8 mouse cellular contexts compared by ENCODE assay signal in genomic region chr17:21680019-21680376, GRCm38 (mm10). TPM values are rescaled to one million over a fixed set of nuclear protein-coding genes. Genes with fewer than 3 reads are reported as not detected.
DNase-seq lines count a peak whose midpoint lies in the region; ATAC-seq and TF ChIP-seq lines count a peak whose summit lies in the region.
"Not testable (repeated sequence)": the region's sequence is repeated elsewhere in the genome, so short reads cannot be mapped to it uniquely, and the experiment has no call there.

No protein-coding gene starts in this region.

- DNase-seq in G1E (ENCODE audit: low spot score); layer of hippocampus, adult 2 months (ENCODE audit: low spot score in 2 of 2); liver, postnatal 0 days; midbrain, embryonic 14.5 days: not testable (repeated sequence)

- not testable (repeated sequence) for H3K4me1 ChIP-seq in G1E (ENCODE audit: insufficient read depth, low read depth, low read length); embryonic facial prominence, embryonic 13.5 days; hindbrain, embryonic 12.5 days; liver, postnatal 0 days (ENCODE audit: insufficient read depth); midbrain, embryonic 14.5 days (ENCODE audit: control insufficient read depth, insufficient read depth, low read length); stomach, embryonic 15.5 days

- peak overlapping the region; percentile 72 for H3K4me3 ChIP-seq in G1E (ENCODE audit: low read depth, low read length)
- peak overlapping the region; percentile 50 for H3K4me3 ChIP-seq in embryonic facial prominence, embryonic 13.5 days
- H3K4me3 ChIP-seq in hindbrain, embryonic 12.5 days, result peak overlapping the region; percentile 45
- peak overlapping the region; percentile 72 for H3K4me3 ChIP-seq in layer of hippocampus, adult 2 months
- peak overlapping the region; percentile 57 for H3K4me3 ChIP-seq in liver, postnatal 0 days (ENCODE audit: low read depth, low read length)
- peak overlapping the region; percentile 42 for H3K4me3 ChIP-seq in midbrain, embryonic 14.5 days (replicated peaks; ENCODE audit: low read depth, low read length)
- H3K4me3 ChIP-seq in stomach, embryonic 15.5 days (replicated peaks), result peak overlapping the region; percentile 50

- H3K9ac ChIP-seq in embryonic facial prominence, embryonic 13.5 days, result peak overlapping the region; percentile 61
- H3K9ac ChIP-seq in hindbrain, embryonic 12.5 days, result peak overlapping the region; percentile 41; the same call in 1 of the 2 replicates
- H3K9ac ChIP-seq in liver, postnatal 0 days (replicated peaks), result peak overlapping the region; percentile 42
- H3K9ac ChIP-seq in midbrain, embryonic 14.5 days (replicated peaks; ENCODE audit: low read length), result peak overlapping the region; percentile 44; the same call in 1 of the 2 replicates
- not testable (repeated sequence) for H3K9ac ChIP-seq in stomach, embryonic 15.5 days

- H3K36me3 ChIP-seq in G1E (replicated peaks); embryonic facial prominence, embryonic 13.5 days; hindbrain, embryonic 12.5 days; liver, postnatal 0 days (replicated peaks; ENCODE audit: insufficient read depth, low read length); midbrain, embryonic 14.5 days (ENCODE audit: control insufficient read depth, insufficient read depth, low read length); stomach, embryonic 15.5 days: not testable (repeated sequence)

- H3K9me3 ChIP-seq in G1E (replicated peaks); embryonic facial prominence, embryonic 13.5 days; hindbrain, embryonic 12.5 days (replicated peaks); liver, postnatal 0 days (ENCODE audit: low read length); midbrain, embryonic 14.5 days (ENCODE audit: control insufficient read depth, low read length); stomach, embryonic 15.5 days: not testable (repeated sequence)

- WGBS in embryonic facial prominence, embryonic 13.5 days, result 0% methylated on average over 10 of the region's 10 CpGs
- 1% methylated on average over 10 of the region's 10 CpGs for WGBS in hindbrain, embryonic 12.5 days
- WGBS in liver, postnatal 0 days (ENCODE audit: insufficient replicate concordance), result under 1% methylated on average over 10 of the region's 10 CpGs
- WGBS in midbrain, embryonic 14.5 days, result 1% methylated on average over 10 of the region's 10 CpGs
- WGBS in stomach, embryonic 15.5 days, result 0% methylated on average over 10 of the region's 10 CpGs

- peak overlapping the region; percentile 62; the same call in 1 of the 2 replicates for H3K27ac ChIP-seq in embryonic facial prominence, embryonic 13.5 days
- H3K27ac ChIP-seq in hindbrain, embryonic 12.5 days, result not testable (repeated sequence)
- peak overlapping the region; percentile 83 for H3K27ac ChIP-seq in layer of hippocampus, adult 2 months
- H3K27ac ChIP-seq in liver, postnatal 0 days (ENCODE audit: low read depth), result peak overlapping the region; percentile 92
- H3K27ac ChIP-seq in midbrain, embryonic 14.5 days (replicated peaks; ENCODE audit: low read depth, low read length), result peak overlapping the region; percentile 72; the same call in 1 of the 2 replicates
- peak overlapping the region; percentile 79 for H3K27ac ChIP-seq in stomach, embryonic 15.5 days

- peak; percentile 71 for ATAC-seq in G1E (ENCODE audit: extremely low read depth, insufficient number of reproducible peaks, low FRiP score, poor library complexity, severe bottlenecking)
- peak; percentile 90 for ATAC-seq in embryonic facial prominence, embryonic 13.5 days (ENCODE audit: insufficient number of reproducible peaks, insufficient read depth, low FRiP score, low TSS enrichment, low read depth)
- ATAC-seq in frontal cortex, adult (ENCODE audit: low TSS enrichment), result peak; percentile 87
- ATAC-seq in hindbrain, embryonic 12.5 days (ENCODE audit: low FRiP score), result peak; percentile 88
- not testable (repeated sequence) for ATAC-seq in liver, postnatal 0 days
- peak; percentile 86 for ATAC-seq in midbrain, embryonic 14.5 days (ENCODE audit: low FRiP score, low TSS enrichment)
- peak; percentile 88 for ATAC-seq in stomach, embryonic 15.5 days (ENCODE audit: insufficient read depth, low FRiP score, low read depth)

- TF ChIP-seq CTCF in G1E (IDR thresholded peaks at IDR 0.05; ENCODE audit: low read depth, low read length); layer of hippocampus, adult 2 months (conservative IDR thresholded peaks at IDR 0.05); liver, postnatal 0 days (IDR thresholded peaks at IDR 0.05; ENCODE audit: low read depth): not testable (repeated sequence)

- H3K27me3 ChIP-seq in G1E (ENCODE audit: insufficient read depth, low read length); embryonic facial prominence, embryonic 13.5 days; hindbrain, embryonic 12.5 days; liver, postnatal 0 days (ENCODE audit: insufficient read depth, low read length); midbrain, embryonic 14.5 days (ENCODE audit: control insufficient read depth, insufficient read depth, low read length); stomach, embryonic 15.5 days (replicated peaks): not testable (repeated sequence)

- not testable (repeated sequence) for TF ChIP-seq EP300 in liver, postnatal 0 days (IDR thresholded peaks at IDR 0.05; ENCODE audit: low read depth)

- peak overlapping the region; percentile 63 for H3K4me2 ChIP-seq in embryonic facial prominence, embryonic 13.5 days
- H3K4me2 ChIP-seq in hindbrain, embryonic 12.5 days (replicated peaks), result peak overlapping the region; percentile 52
- H3K4me2 ChIP-seq in liver, postnatal 0 days (ENCODE audit: low read depth, low read length), result peak overlapping the region; percentile 68
- peak overlapping the region; percentile 57 for H3K4me2 ChIP-seq in midbrain, embryonic 14.5 days (ENCODE audit: low read length)
- H3K4me2 ChIP-seq in stomach, embryonic 15.5 days, result peak overlapping the region; percentile 56

RNA-seq across cellular contexts. Expression of gene Gm10226, which starts 11.7 kb away (rescaled TPM):
- total RNA-seq in G1E (2014; fragmentation: Nextera tagmentation) (12.7 TPM in 1 of 2 replicates, not detected in the other), G1E (2017) (17.8 and 19.5 TPM in 2 replicates)
- polyA plus RNA-seq in G1E (2012), result not detected in 2 replicates
- polyA plus RNA-seq in embryonic facial prominence, embryonic 13.5 days (2015; fragmentation: Nextera tagmentation; extraction: Ambion mirVana), result 5.8 and 8.9 TPM in 2 replicates
- 16.7 and 18.5 TPM in 2 replicates for polyA plus RNA-seq in hindbrain, embryonic 12.5 days (2016; fragmentation: Nextera tagmentation; extraction: Ambion mirVana)
- total RNA-seq in layer of hippocampus, adult 2 months (2021), result 1 to 10 TPM; 3.5 to 5.6 TPM
- 0.82 and 2.1 TPM in 2 replicates for polyA plus RNA-seq in liver, postnatal 0 days (2015; fragmentation: Nextera tagmentation; extraction: Ambion mirVana)
- polyA plus RNA-seq in midbrain, embryonic 14.5 days (2014; fragmentation: Nextera tagmentation; extraction: Ambion mirVana), result 17.7 and 21.4 TPM in 2 replicates
- polyA plus RNA-seq in stomach, embryonic 15.5 days (2015; fragmentation: Nextera tagmentation; extraction: Ambion mirVana), result 4.7 and 8.0 TPM in 2 replicates

RNA-seq across cellular contexts. Expression of gene Zfp760, which starts 27.5 kb away (rescaled TPM):
- total RNA-seq in G1E (2014; fragmentation: Nextera tagmentation), result 21.4 and 24.0 TPM in 2 replicates
- total RNA-seq in G1E (2017), result 14.1 and 14.5 TPM in 2 replicates
- polyA plus RNA-seq in G1E (2012), result 1.0 and 1.2 TPM in 2 replicates
- 14.4 and 17.8 TPM in 2 replicates for polyA plus RNA-seq in embryonic facial prominence, embryonic 13.5 days (2015; fragmentation: Nextera tagmentation; extraction: Ambion mirVana)
- polyA plus RNA-seq in hindbrain, embryonic 12.5 days (2016; fragmentation: Nextera tagmentation; extraction: Ambion mirVana), result 19.0 and 22.1 TPM in 2 replicates
- 1 to 10 TPM; 8.2 to 8.6 TPM for total RNA-seq in layer of hippocampus, adult 2 months (2021)
- 1.3 and 1.9 TPM in 2 replicates for polyA plus RNA-seq in liver, postnatal 0 days (2015; fragmentation: Nextera tagmentation; extraction: Ambion mirVana)
- polyA plus RNA-seq in midbrain, embryonic 14.5 days (2014; fragmentation: Nextera tagmentation; extraction: Ambion mirVana), result 14.0 and 19.3 TPM in 2 replicates
- 10.1 and 10.9 TPM in 2 replicates for polyA plus RNA-seq in stomach, embryonic 15.5 days (2015; fragmentation: Nextera tagmentation; extraction: Ambion mirVana)

RNA-seq across cellular contexts. Expression of gene Zfp983, which starts 29.6 kb away (rescaled TPM):
- 14.8 and 19.3 TPM in 2 replicates for total RNA-seq in G1E (2014; fragmentation: Nextera tagmentation)
- total RNA-seq in G1E (2017), result 6.0 and 6.7 TPM in 2 replicates
- polyA plus RNA-seq in G1E (2012), result 0.17 and 0.18 TPM in 2 replicates
- 6.1 and 7.2 TPM in 2 replicates for polyA plus RNA-seq in embryonic facial prominence, embryonic 13.5 days (2015; fragmentation: Nextera tagmentation; extraction: Ambion mirVana)
- polyA plus RNA-seq in hindbrain, embryonic 12.5 days (2016; fragmentation: Nextera tagmentation; extraction: Ambion mirVana), result 9.8 and 10.6 TPM in 2 replicates
- 10 to 100 TPM; 11.1 to 11.3 TPM for total RNA-seq in layer of hippocampus, adult 2 months (2021)
- polyA plus RNA-seq in liver, postnatal 0 days (2015; fragmentation: Nextera tagmentation; extraction: Ambion mirVana), result 0.80 and 1.1 TPM in 2 replicates
- polyA plus RNA-seq in midbrain, embryonic 14.5 days (2014; fragmentation: Nextera tagmentation; extraction: Ambion mirVana), result 11.5 and 16.1 TPM in 2 replicates
- polyA plus RNA-seq in stomach, embryonic 15.5 days (2015; fragmentation: Nextera tagmentation; extraction: Ambion mirVana), result 4.2 TPM in 2 replicates

RNA-seq across cellular contexts. Expression of gene Zfp229, which starts 50.6 kb away (rescaled TPM):
- total RNA-seq in G1E (2014; fragmentation: Nextera tagmentation) (7.6 and 8.3 TPM in 2 replicates), G1E (2017) (6.0 and 6.2 TPM in 2 replicates)
- polyA plus RNA-seq in G1E (2012), result 2.4 and 2.6 TPM in 2 replicates
- 7.0 and 8.5 TPM in 2 replicates for polyA plus RNA-seq in embryonic facial prominence, embryonic 13.5 days (2015; fragmentation: Nextera tagmentation; extraction: Ambion mirVana)
- 10.9 and 11.8 TPM in 2 replicates for polyA plus RNA-seq in hindbrain, embryonic 12.5 days (2016; fragmentation: Nextera tagmentation; extraction: Ambion mirVana)
- total RNA-seq in layer of hippocampus, adult 2 months (2021), result 1 to 10 TPM; 4.5 to 6.6 TPM
- polyA plus RNA-seq in liver, postnatal 0 days (2015; fragmentation: Nextera tagmentation; extraction: Ambion mirVana), result 1.4 and 1.6 TPM in 2 replicates
- polyA plus RNA-seq in midbrain, embryonic 14.5 days (2014; fragmentation: Nextera tagmentation; extraction: Ambion mirVana), result 8.2 and 9.7 TPM in 2 replicates
- polyA plus RNA-seq in stomach, embryonic 15.5 days (2015; fragmentation: Nextera tagmentation; extraction: Ambion mirVana), result 5.9 and 6.1 TPM in 2 replicates
